Mouse (Mus musculus) layer of hippocampus, adult 8-10 months (tissue): Measurements from ENCODE around the gene Gm10778. TPM values are rescaled to one million over a fixed set of nuclear protein-coding genes. Genes with fewer than 3 reads are reported as not detected.

Source experiments
- total RNA-seq, 4 experiments: library from RNA; stranded (reverse); gene quantifications; 2 replicates each; pipeline ENCODE4 v1.2.4; 2022

Gene Gm10778
- total RNA-seq, 4 experiments from 2014 or later: 4.4 to 6.1 (median 4.7) TPM

Other genes starting within 250 kb of the Gm10778 start
- gene Nfic, start 193.4 kb upstream of the Gm10778 start, total RNA-seq: 10 to 100 TPM; 52.8 to 61.6 (median 58.7) TPM
- gene Celf5, start 166.3 kb upstream of the Gm10778 start, total RNA-seq: 100 to 1,000 TPM; 230 to 284 (median 256) TPM
- 10 to 100 TPM; 74.1 to 88.0 (median 82.8) TPM for gene Ncln, start 152.7 kb upstream of the Gm10778 start, total RNA-seq
- under 1 TPM; 0.51 to 0.80 (median 0.58) TPM for gene S1pr4, start 148.9 kb upstream of the Gm10778 start, total RNA-seq
- 1 to 10 TPM; 2.5 to 9.7 (median 5.7) TPM for gene Gna15, start 124.8 kb upstream of the Gm10778 start, total RNA-seq
- 100 to 1,000 TPM; 106 to 120 (median 114) TPM for gene Gna11, start 103.9 kb upstream of the Gm10778 start, total RNA-seq
- 100 to 1,000 TPM; 659 to 695 (median 670) TPM for gene Aes, start 89.6 kb upstream of the Gm10778 start, total RNA-seq
- gene Tle2, start 74.5 kb upstream of the Gm10778 start, total RNA-seq: 10 to 100 TPM; 34.5 to 59.9 (median 38.5) TPM
- gene Tle6, start 48.0 kb upstream of the Gm10778 start, total RNA-seq: 1 to 10 TPM; 5.0 to 7.3 (median 5.9) TPM
- 1 to 10 TPM; 3.3 to 3.9 (median 3.7) TPM for gene BC025920, start 42.8 kb upstream of the Gm10778 start, total RNA-seq
- 10 to 100 TPM; 27.0 to 34.2 (median 29.5) TPM for gene Sirt6, start 21.3 kb upstream of the Gm10778 start, total RNA-seq
- gene Ankrd24, start 20.5 kb upstream of the Gm10778 start, total RNA-seq: 10 to 100 TPM; 33.6 to 46.4 (median 40.3) TPM
- 10 to 100 TPM; 10.8 to 15.3 (median 12.2) TPM for gene Zfp433, start 55.8 kb downstream of the Gm10778 start, total RNA-seq
- gene Gm3055, start 122.1 kb downstream of the Gm10778 start, total RNA-seq: 10 to 100 TPM in 3 of 4 experiments, 1 to 10 TPM in 1; 5.4 to 15.0 (median 10.1) TPM
- 1 to 10 TPM; 1.7 to 2.9 (median 2.2) TPM for gene Gm4767, start 163.1 kb downstream of the Gm10778 start, total RNA-seq
- gene Gm32687, start 214.9 kb downstream of the Gm10778 start, total RNA-seq: 1 to 10 TPM; 2.0 to 4.2 (median 3.4) TPM